Mouse (Mus musculus): ENCODE data around the gene Bmp8b.
"Not testable (repeated sequence)": the region's sequence is repeated elsewhere in the genome, so short reads cannot be mapped to it uniquely, and the experiment has no call there.

DNA sequence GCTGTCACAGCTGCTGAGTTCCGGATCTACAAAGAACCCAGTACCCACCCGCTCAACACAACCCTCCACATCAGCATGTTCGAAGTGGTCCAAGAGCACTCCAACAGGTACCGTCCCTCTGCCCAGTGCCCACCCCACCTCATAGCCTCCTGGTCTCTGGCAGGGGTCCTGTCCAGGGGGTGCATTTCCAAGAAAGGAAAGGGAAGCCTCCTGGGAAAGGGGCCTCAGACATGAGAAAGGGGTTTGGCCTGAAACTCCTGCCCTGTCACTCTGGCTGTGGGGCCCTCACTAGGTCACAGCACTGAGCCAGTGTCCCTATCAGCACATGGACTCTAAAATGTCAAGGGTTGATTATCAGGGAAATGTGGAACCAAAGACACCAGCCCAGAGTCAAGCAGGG lies 9.7 kb downstream of the Bmp8b start:
- not testable (repeated sequence) for TF ChIP-seq MAFK (IDR thresholded peaks at IDR 0.05; ENCODE audit: insufficient read depth, low read depth, low read length); CHD2 (IDR thresholded peaks at IDR 0.05; ENCODE audit: low read depth, low read length)

Data from ES-E14 (cell line).